Mouse (Mus musculus): ENCODE results near the gene Wee1. TPM values are rescaled to one million over a fixed set of nuclear protein-coding genes. Genes with fewer than 3 reads are reported as not detected.
A peak's percentile ranks its signal among the peaks of the same experiment; 100 is the strongest.

The Wee1 gene
- polyA plus RNA-seq, 1 experiment, result 4.4 TPM

GRCm38 (mm10) chr7:110189951-110190350, 68.1 kb downstream of the Wee1 start:
- WGBS, result 21% methylated on average over 7 of the region's 7 CpGs
- Histone ChIP-seq H3K4me3 (ENCODE audit: insufficient read depth, low read depth, low read length) (no peak overlapping the region), H3K27me3 (replicated peaks; ENCODE audit: control insufficient read depth, insufficient read depth, low read length) (no peaks in the 10 kb centered on the region), H3K4me1 (ENCODE audit: control insufficient read depth, insufficient read depth, low read length) (peaks cover 9% of the 10 kb centered on the region), H3K27ac (ENCODE audit: insufficient read depth, low read depth, low read length) (peak overlapping the region; percentile 97), H3K36me3 (ENCODE audit: control insufficient read depth, insufficient read depth, low read length) (no peaks in the 10 kb centered on the region)
- TF ChIP-seq POLR2A (IDR thresholded peaks at IDR 0.05; ENCODE audit: low read depth, low read length), result no peak
- no peak for TF ChIP-seq CTCF (conservative IDR thresholded peaks at IDR 0.05; ENCODE audit: insufficient read depth, insufficient read length, low read depth, low read length)
- DNase-seq, result peak; percentile 88

Other genes with a start within 250 kb of the Wee1 start
- gene Dennd5a, start 161.6 kb upstream of the Wee1 start, polyA plus RNA-seq (2012; rRNA removed), result 66.6 and 67.6 TPM in 2 replicates
- gene Tmem41b, start 135.1 kb upstream of the Wee1 start, polyA plus RNA-seq (2012; rRNA removed), result 26.2 and 27.1 TPM in 2 replicates
- gene Ipo7, start 103.8 kb upstream of the Wee1 start, polyA plus RNA-seq (2012; rRNA removed), result 17.9 and 22.3 TPM in 2 replicates
- 7.5 and 9.4 TPM in 2 replicates for gene Zfp143, start 60.8 kb upstream of the Wee1 start, polyA plus RNA-seq (2012; rRNA removed)
- 10.0 and 12.5 TPM in 2 replicates for gene Swap70, start 99.7 kb downstream of the Wee1 start, polyA plus RNA-seq (2012; rRNA removed)